Mouse (Mus musculus) hindbrain, embryonic 14.5 days (tissue): ENCODE measurements around the gene Pcbd1. TPM values are rescaled to one million over a fixed set of nuclear protein-coding genes. Genes with fewer than 3 reads are reported as not detected.

Experiments used
- ATAC-seq: fragments of 200-750 bp; cut with Nextera tagmentation; 2 replicates; pipeline ENCODE4 v1.8.0; 2017; ENCODE audit warnings: moderate number of reproducible peaks, mild to moderate bottlenecking, moderate TSS enrichment, moderate library complexity; ENCODE audit not compliant: low FRiP score
- DNase-seq: peaks from one replicate; pipeline ENCODE4 v3.0.0-alpha.2; 2015; ENCODE audit warnings: low spot score
- H3K27ac ChIP-seq: fragments of 300-500 bp; sonication (generic); 2 replicates; pipeline ENCODE4 v1.5.1; 2014; ENCODE audit warnings: mild to moderate bottlenecking, moderate library complexity
- H3K27me3 ChIP-seq: fragments of 300-500 bp; sonication (generic); 2 replicates; pipeline ENCODE4 v1.6.1; 2014; ENCODE audit warnings: mild to moderate bottlenecking, low read length, mixed read lengths; ENCODE audit not compliant: control insufficient read depth, insufficient read depth
- H3K36me3 ChIP-seq: fragments of 300-500 bp; sonication (generic); replicated peaks from 2 replicates; pipeline ENCODE4 v1.6.1; 2014; ENCODE audit not compliant: control insufficient read depth, insufficient read depth
- H3K4me1 ChIP-seq: fragments of 300-500 bp; sonication (generic); replicated peaks from 2 replicates; pipeline ENCODE4 v1.6.1; 2014; ENCODE audit warnings: antibody characterized with exemption, low read length, mixed read lengths; ENCODE audit not compliant: control insufficient read depth, insufficient read depth
- H3K4me2 ChIP-seq: fragments of 300-500 bp; sonication (generic); replicated peaks from 2 replicates; pipeline ENCODE4 v1.6.1; 2014; ENCODE audit warnings: mild to moderate bottlenecking, moderate library complexity
- H3K4me3 ChIP-seq: fragments of 300-500 bp; sonication (generic); replicated peaks from 2 replicates; pipeline ENCODE4 v1.5.1; 2014; ENCODE audit warnings: mild to moderate bottlenecking, low read length
- H3K9ac ChIP-seq: fragments of 300-500 bp; sonication (generic); 2 replicates; pipeline ENCODE4 v1.6.1; 2014
- H3K9me3 ChIP-seq: fragments of 300-500 bp; sonication (generic); 2 replicates; pipeline ENCODE4 v1.6.1; 2016; ENCODE audit warnings: low read length; ENCODE audit not compliant: control insufficient read depth
- WGBS: fragments of 180-500 bp; shearing (Covaris S2); extraction: QIAGEN DNeasy Blood & Tissue Kit; methylation state at CpG from one replicate; pipeline ENCODE4 v1.1.7; 2014; 5-methylcytosine and 5-hydroxymethylcytosine counted together
- microRNA-seq: library from miRNA; unstranded; fragments of <30 nt; microRNA quantifications from one replicate; pipeline ENCODE4, GENCODE M21; 2016
- polyA plus RNA-seq: library from polyadenylated mRNA; unstranded; fragments of >200 nt; fragmentation: Nextera tagmentation; extraction: Ambion mirVana; gene quantifications from 2 replicates; pipeline ENCODE4 v1.2.1, GENCODE M21; 2014

Pcbd1 gene
- polyA plus RNA-seq, 1 experiment from 2014 or later, result 48.5 TPM

GRCm38 (mm10) chr10:61130959-61131358 lies 41.8 kb downstream of the Pcbd1 start:
- no peaks in the 10 kb centered on the region for H3K4me1 ChIP-seq
- H3K9ac ChIP-seq, result no peak overlapping the region
- H3K4me3 ChIP-seq, result no peak overlapping the region
- 84% methylated on average over 3 of the region's 3 CpGs for WGBS
- DNase-seq, result no peak
- H3K4me2 ChIP-seq, result no peak overlapping the region
- H3K27me3 ChIP-seq, result no peaks in the 10 kb centered on the region
- no peak overlapping the region for H3K27ac ChIP-seq
- H3K36me3 ChIP-seq, result peaks cover under 1% of the 10 kb centered on the region; the same call in 1 of the 2 replicates
- no peaks in the 10 kb centered on the region for H3K9me3 ChIP-seq
- no peak for ATAC-seq

- Histone ChIP-seq H3K27ac (no peak overlapping the region), H3K4me1 (no peaks in the 10 kb centered on the region), H3K9me3 (no peaks in the 10 kb centered on the region), H3K36me3 (peaks cover 13% of the 10 kb centered on the region; the same call in 1 of the 2 replicates), H3K27me3 (no peaks in the 10 kb centered on the region), H3K4me3 (no peak overlapping the region), H3K9ac (no peak overlapping the region), H3K4me2 (no peak overlapping the region)
- no peak for ATAC-seq
- 69% methylated on average over 4 of the region's 4 CpGs for WGBS
- no peak for DNase-seq
These were observed 44.9 kb downstream of the Pcbd1 start for GRCm38 (mm10) chr10:61134041-61134440.

- Histone ChIP-seq H3K36me3 (peaks cover 13% of the 10 kb centered on the region; the same call in 1 of the 2 replicates), H3K4me1 (no peaks in the 10 kb centered on the region), H3K4me2 (no peak overlapping the region), H3K4me3 (no peak overlapping the region), H3K27me3 (no peaks in the 10 kb centered on the region), H3K9me3 (no peaks in the 10 kb centered on the region), H3K9ac (no peak overlapping the region), H3K27ac (no peak overlapping the region)
- DNase-seq (no peak), ATAC-seq (no peak)
- 73% methylated on average over 3 of the region's 3 CpGs for WGBS
These were observed 46.2 kb downstream of the Pcbd1 start for GRCm38 (mm10) chr10:61135226-61135839.

GRCm38 (mm10) chr10:61137567-61137966 lies 48.4 kb downstream of the Pcbd1 start:
- H3K4me2 ChIP-seq, result no peak overlapping the region
- H3K27ac ChIP-seq, result no peak overlapping the region
- H3K9me3 ChIP-seq, result no peaks in the 10 kb centered on the region
- peaks cover 20% of the 10 kb centered on the region for H3K36me3 ChIP-seq
- H3K4me3 ChIP-seq, result no peak overlapping the region
- DNase-seq (no peak), ATAC-seq (no peak)
- no peaks in the 10 kb centered on the region for H3K4me1 ChIP-seq
- H3K9ac ChIP-seq, result no peak overlapping the region
- H3K27me3 ChIP-seq, result no peaks in the 10 kb centered on the region
- WGBS, result 82% methylated on average over 1 of the region's 1 CpGs

GRCm38 (mm10) chr10:61143343-61143742 lies 54.2 kb downstream of the Pcbd1 start:
- WGBS, result 96% methylated on average over 2 of the region's 2 CpGs
- ATAC-seq (no peak), DNase-seq (no peak)
- H3K4me3 ChIP-seq, result no peak overlapping the region
- no peaks in the 10 kb centered on the region for H3K27me3 ChIP-seq
- no peak overlapping the region for H3K9ac ChIP-seq
- H3K4me1 ChIP-seq, result peaks cover 20% of the 10 kb centered on the region
- H3K4me2 ChIP-seq, result no peak overlapping the region
- H3K36me3 ChIP-seq, result peaks cover 20% of the 10 kb centered on the region
- H3K27ac ChIP-seq, result no peak overlapping the region
- no peaks in the 10 kb centered on the region for H3K9me3 ChIP-seq

Small RNAs within 50 kb of the gene (microRNA-seq; reads per million reads assigned to microRNA genes)
- not detected for gene Gm44308

Other genes with a start within 250 kb of the Pcbd1 start
- gene Sgpl1, start 58.4 kb downstream of the Pcbd1 start, polyA plus RNA-seq, result 53.6 and 54.5 TPM in 2 replicates
- not detected in 2 replicates for gene Tbata, start 82.6 kb downstream of the Pcbd1 start, polyA plus RNA-seq
- gene Adamts14, start 184.1 kb downstream of the Pcbd1 start, polyA plus RNA-seq, result 0.27 and 0.36 TPM in 2 replicates
- 0.12 TPM in 1 of 2 replicates, not detected in the other for gene Prf1, start 208.5 kb downstream of the Pcbd1 start, polyA plus RNA-seq